Mouse (Mus musculus) C2C12 (cell line): ENCODE data around the gene Zfp618. TPM values are rescaled to one million over a fixed set of nuclear protein-coding genes. Genes with fewer than 3 reads are reported as not detected.

ENCODE experiments used
- H3K27me3 ChIP-seq: one replicate; pipeline ENCODE4 v1.6.1; 2011; ENCODE audit not compliant: control insufficient read depth, insufficient read depth, insufficient read length
- H3K36me3 ChIP-seq: one replicate; pipeline ENCODE4 v1.6.1; 2011; ENCODE audit not compliant: control insufficient read depth, insufficient read depth
- H3K4me3 ChIP-seq: one replicate; pipeline ENCODE4 v1.5.1; 2011; ENCODE audit warnings: mild to moderate bottlenecking, control low read depth; ENCODE audit not compliant: poor library complexity, insufficient read depth, severe bottlenecking
- H3K79me2 ChIP-seq: one replicate; pipeline ENCODE4 v1.6.1; 2011; ENCODE audit not compliant: control insufficient read depth, insufficient read depth
- H3K79me3 ChIP-seq: one replicate; pipeline ENCODE4 v1.6.1; 2011; ENCODE audit warnings: low read depth, control low read depth
- H3ac ChIP-seq: one replicate; pipeline ENCODE3; 2011; ENCODE audit warnings: low read depth; ENCODE audit not compliant: control insufficient read depth, insufficient read length
- CEBPB ChIP-seq: IDR thresholded peaks from one replicate; pipeline ENCODE4 v1.6.1; 2011; ENCODE audit warnings: low read depth, mild to moderate bottlenecking, control low read depth, moderate library complexity
- CTCF ChIP-seq: IDR thresholded peaks from one replicate; pipeline ENCODE4 v1.5.1; 2011; ENCODE audit not compliant: control insufficient read depth, insufficient read depth, insufficient read length
- FOSL1 ChIP-seq: IDR thresholded peaks from one replicate; pipeline ENCODE4 v1.8.0; 2011; ENCODE audit warnings: mild to moderate bottlenecking, low read length; ENCODE audit not compliant: poor library complexity, insufficient read depth, severe bottlenecking
- MAX ChIP-seq: IDR thresholded peaks from one replicate; pipeline ENCODE4 v1.6.1; 2011; ENCODE audit warnings: mild to moderate bottlenecking, control low read depth
- MYOD1 ChIP-seq: IDR thresholded peaks from one replicate; pipeline ENCODE4 v1.6.1; 2011; ENCODE audit warnings: low read depth; ENCODE audit not compliant: control insufficient read depth, insufficient read length
- MYOG ChIP-seq: IDR thresholded peaks from one replicate; pipeline ENCODE4 v1.6.1; 2011; ENCODE audit not compliant: control insufficient read depth, insufficient read length; ENCODE audit errors: extremely low read depth
- USF1 ChIP-seq: IDR thresholded peaks from one replicate; pipeline ENCODE4 v1.6.1; 2011; ENCODE audit warnings: low read depth, mild to moderate bottlenecking, control low read depth, moderate library complexity
- polyA plus RNA-seq: library from polyadenylated mRNA; unstranded; fragments of >200 nt; fragmentation: generic; extraction: Trizol; gene quantifications from one replicate; pipeline ENCODE4 v1.2.1, GENCODE M21; 2012; ENCODE audit warnings: missing spikeins

The Zfp618 gene
- polyA plus RNA-seq, 1 experiment = 0.01 TPM

GRCm38 (mm10) chr4:62999321-62999720 lies 33.9 kb downstream of the Zfp618 start:
- Histone ChIP-seq H3ac (no peak overlapping the region), H3K27me3 (peaks cover 17% of the 10 kb centered on the region), H3K79me2 (no peaks in the 10 kb centered on the region), H3K79me3 (no peaks in the 10 kb centered on the region), H3K4me3 (no peak overlapping the region), H3K36me3 (no peaks in the 10 kb centered on the region)
- no peak for TF ChIP-seq USF1

GRCm38 (mm10) chr4:62999916-63000315 lies 34.5 kb downstream of the Zfp618 start:
- H3K79me3 ChIP-seq = no peaks in the 10 kb centered on the region
- H3ac ChIP-seq = no peak overlapping the region
- TF ChIP-seq FOSL1 (no peak), USF1 (no peak), MAX (no peak), CEBPB (no peak), MYOG (no peak), CTCF (no peak), MYOD1 (no peak)
- no peaks in the 10 kb centered on the region for H3K79me2 ChIP-seq
- H3K36me3 ChIP-seq = no peaks in the 10 kb centered on the region
- H3K4me3 ChIP-seq = no peak overlapping the region
- peaks cover 20% of the 10 kb centered on the region for H3K27me3 ChIP-seq

GRCm38 (mm10) chr4:63000316-63001055 lies 35.1 kb downstream of the Zfp618 start:
- Histone ChIP-seq H3ac (no peak overlapping the region), H3K4me3 (no peak overlapping the region), H3K36me3 (no peaks in the 10 kb centered on the region), H3K27me3 (peaks cover 20% of the 10 kb centered on the region), H3K79me3 (no peaks in the 10 kb centered on the region), H3K79me2 (no peaks in the 10 kb centered on the region)
- TF ChIP-seq CEBPB = no peak
- TF ChIP-seq FOSL1 = no peak
- TF ChIP-seq MYOD1 = no peak
- no peak for TF ChIP-seq CTCF
- TF ChIP-seq MYOG = no peak
- TF ChIP-seq MAX = no peak
- TF ChIP-seq USF1 = no peak

- TF ChIP-seq CEBPB = no peak
- TF ChIP-seq MAX = no peak
- TF ChIP-seq CTCF = no peak
- no peaks in the 10 kb centered on the region for H3K79me3 ChIP-seq
- no peak overlapping the region for H3K4me3 ChIP-seq
- H3K27me3 ChIP-seq = peaks cover 20% of the 10 kb centered on the region
- H3ac ChIP-seq = no peak overlapping the region
- no peaks in the 10 kb centered on the region for H3K36me3 ChIP-seq
- H3K79me2 ChIP-seq = no peaks in the 10 kb centered on the region
Observed at GRCm38 (mm10) chr4:63002386-63002785, 37.0 kb downstream of the Zfp618 start.

GRCm38 (mm10) chr4:63004519-63004918 lies 39.1 kb downstream of the Zfp618 start:
- TF ChIP-seq USF1 (no peak), FOSL1 (no peak), CEBPB (no peak), CTCF (no peak), MYOG (no peak), MAX (no peak), MYOD1 (no peak)
- no peaks in the 10 kb centered on the region for H3K79me2 ChIP-seq
- no peak overlapping the region for H3K4me3 ChIP-seq
- no peaks in the 10 kb centered on the region for H3K79me3 ChIP-seq
- peaks cover 20% of the 10 kb centered on the region for H3K27me3 ChIP-seq
- no peak overlapping the region for H3ac ChIP-seq
- no peaks in the 10 kb centered on the region for H3K36me3 ChIP-seq

GRCm38 (mm10) chr4:63005446-63006185 lies 40.2 kb downstream of the Zfp618 start:
- Histone ChIP-seq H3ac (no peak overlapping the region), H3K79me3 (no peaks in the 10 kb centered on the region), H3K27me3 (peaks cover 13% of the 10 kb centered on the region), H3K36me3 (no peaks in the 10 kb centered on the region), H3K79me2 (no peaks in the 10 kb centered on the region), H3K4me3 (no peak overlapping the region)
- TF ChIP-seq FOSL1 = no peak
- TF ChIP-seq MYOG = no peak
- no peak for TF ChIP-seq MYOD1
- no peak for TF ChIP-seq CEBPB
- no peak for TF ChIP-seq MAX
- TF ChIP-seq USF1 = no peak
- TF ChIP-seq CTCF = no peak
